Mouse (Mus musculus) granulocyte monocyte progenitor cell, adult 5-6 weeks (primary cell): Measurements from ENCODE around the gene Gm4922. TPM values are rescaled to one million over a fixed set of nuclear protein-coding genes. Genes with fewer than 3 reads are reported as not detected.

Source experiments
- ATAC-seq: replicated peaks from 2 replicates; pipeline ENCODE4 v1.8.0; 2016; ENCODE audit warnings: mild to moderate bottlenecking, moderate TSS enrichment, inconsistent platforms; ENCODE audit not compliant: poor library complexity, severe bottlenecking
- total RNA-seq, 2 experiments: library from RNA; stranded (forward) in 1 of 2; stranded (reverse) in 1 of 2; fragments of 200-712, 200-1000 nt in 1 of 2; fragments of >200 nt in 1 of 2; fragmentation: Nextera tagmentation in 1 of 2; gene quantifications; 2 replicates each; pipeline ENCODE4 v1.2.3; 2014 to 2017

The Gm4922 gene
- total RNA-seq (2014; fragmentation: Nextera tagmentation) (not detected in 2 replicates), total RNA-seq (2017) (not detected in 2 replicates)

GRCm38 (mm10) chr10:18786693-18787092, at the start of gene Gm4922:
Gm4922 (minus strand) TSS chr10:18786793.
- ATAC-seq = no peak

- ATAC-seq = peak; percentile 78
These were observed 49.3 kb upstream of the Gm4922 start for GRCm38 (mm10) chr10:18835684-18836479.

DNA sequence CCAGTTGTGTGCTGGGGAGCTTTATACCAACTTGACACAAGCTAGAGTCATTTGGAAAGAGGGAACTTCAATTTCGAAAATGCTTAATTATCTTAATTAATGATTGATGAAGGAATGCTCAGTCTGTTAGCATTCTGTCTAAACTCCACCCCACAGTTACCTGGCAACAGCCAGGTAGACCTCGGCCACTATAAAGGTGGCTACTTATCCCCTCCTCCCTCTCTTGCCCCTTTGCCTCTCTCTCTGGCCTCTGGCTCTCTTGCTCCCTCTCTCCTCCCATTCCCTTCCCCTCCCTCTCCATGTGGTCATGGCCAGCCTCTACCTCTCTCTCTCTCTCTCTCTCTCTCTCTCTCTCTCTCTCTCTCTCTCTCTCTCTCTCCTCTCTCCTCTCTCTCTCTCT, 47.8 kb upstream of the Gm4922 start:
- ATAC-seq = no peak

GRCm38 (mm10) chr10:18831823-18832222, 45.2 kb upstream of the Gm4922 start:
- ATAC-seq = peak; percentile 69

GRCm38 (mm10) chr10:18830359-18830758, 43.8 kb upstream of the Gm4922 start:
- ATAC-seq = no peak

DNA sequence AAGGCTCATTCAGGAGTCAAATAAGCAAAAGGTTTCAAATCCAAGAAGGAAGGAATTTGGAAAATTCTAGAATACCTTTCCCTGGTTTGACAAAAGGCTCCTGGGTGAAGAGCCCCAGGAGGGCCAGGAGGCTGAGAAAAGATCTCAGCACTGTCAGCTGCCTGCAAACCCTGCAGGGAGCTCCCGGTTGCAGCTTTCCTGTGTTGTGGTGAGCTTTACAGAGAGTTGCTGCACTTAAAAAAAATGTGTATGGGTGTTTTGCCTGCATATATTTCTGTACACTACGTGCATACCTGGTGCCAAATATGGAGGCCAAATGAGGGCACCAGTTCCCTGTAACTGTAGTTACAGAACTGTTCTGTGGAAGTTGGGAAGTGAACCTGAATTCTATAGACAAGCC, 41.3 kb upstream of the Gm4922 start:
- ATAC-seq = no peak

- peak; percentile 82 for ATAC-seq
These were observed 39.5 kb upstream of the Gm4922 start for GRCm38 (mm10) chr10:18826107-18826506.

GRCm38 (mm10) chr10:18825143-18825542, 38.5 kb upstream of the Gm4922 start:
- peak; percentile 51 for ATAC-seq

DNA sequence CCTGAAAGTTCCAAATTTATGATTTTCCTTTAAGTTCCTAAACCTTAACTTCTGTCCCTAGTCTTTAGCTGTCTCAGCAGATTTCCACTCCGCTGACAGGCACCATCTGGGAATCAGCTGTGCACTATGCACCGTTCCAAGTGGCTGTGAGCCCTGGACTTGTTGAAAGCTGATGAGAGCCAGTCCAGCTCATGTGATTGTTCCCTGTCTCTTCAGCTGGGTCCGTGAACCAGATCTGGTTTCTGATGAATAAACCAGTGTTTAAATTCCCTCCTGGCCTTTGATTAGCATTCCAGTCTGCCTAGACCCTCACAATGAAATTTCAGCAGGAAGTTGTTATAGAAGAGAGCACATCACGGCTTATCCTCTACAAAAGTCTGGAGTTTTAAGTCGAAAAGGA, 30.0 kb upstream of the Gm4922 start:
- ATAC-seq = no peak

GRCm38 (mm10) chr10:18811751-18812150, 25.2 kb upstream of the Gm4922 start:
- no peak for ATAC-seq

DNA sequence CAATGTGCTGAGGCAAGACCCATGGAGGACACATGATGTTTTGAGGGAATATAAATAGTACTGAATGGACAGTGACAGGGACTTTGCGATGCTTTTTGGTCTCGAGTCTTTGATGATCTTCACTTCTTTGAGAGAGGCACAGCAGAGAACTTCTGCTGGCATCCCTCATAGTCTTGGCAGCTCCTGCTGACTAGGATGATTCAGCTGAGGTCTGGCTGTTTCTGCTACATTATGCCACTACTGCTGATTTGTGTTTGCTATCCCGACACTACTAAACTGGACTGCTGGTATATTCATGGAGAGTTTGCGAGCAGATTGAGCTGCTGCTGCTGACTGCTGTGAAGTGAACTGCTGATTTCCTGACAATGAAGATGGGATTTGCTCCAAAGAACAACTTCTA, 3.5 kb upstream of the Gm4922 start:
- ATAC-seq = no peak

- ATAC-seq = no peak
These were observed 2.0 kb upstream of the Gm4922 start for GRCm38 (mm10) chr10:18788601-18789000.

DNA sequence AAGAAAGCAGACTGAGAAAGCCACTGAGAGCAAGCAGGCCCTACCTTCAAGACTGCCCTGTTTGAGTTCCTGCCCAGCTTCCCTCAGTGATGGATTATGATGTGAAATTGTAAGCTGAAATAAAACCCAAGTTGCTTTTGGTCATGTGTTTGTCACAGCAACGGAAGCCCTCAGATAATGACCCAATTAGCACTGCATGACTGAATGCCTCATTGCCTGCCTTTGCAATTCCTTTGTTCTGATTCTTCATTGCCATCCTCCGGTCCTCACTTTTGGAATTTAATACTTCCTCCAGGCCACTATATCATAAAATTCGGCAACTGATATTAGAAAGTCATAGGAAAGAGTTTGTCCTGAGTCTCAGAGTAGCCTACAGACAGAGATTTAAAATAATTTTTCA, 9.0 kb downstream of the Gm4922 start:
- no peak for ATAC-seq

DNA sequence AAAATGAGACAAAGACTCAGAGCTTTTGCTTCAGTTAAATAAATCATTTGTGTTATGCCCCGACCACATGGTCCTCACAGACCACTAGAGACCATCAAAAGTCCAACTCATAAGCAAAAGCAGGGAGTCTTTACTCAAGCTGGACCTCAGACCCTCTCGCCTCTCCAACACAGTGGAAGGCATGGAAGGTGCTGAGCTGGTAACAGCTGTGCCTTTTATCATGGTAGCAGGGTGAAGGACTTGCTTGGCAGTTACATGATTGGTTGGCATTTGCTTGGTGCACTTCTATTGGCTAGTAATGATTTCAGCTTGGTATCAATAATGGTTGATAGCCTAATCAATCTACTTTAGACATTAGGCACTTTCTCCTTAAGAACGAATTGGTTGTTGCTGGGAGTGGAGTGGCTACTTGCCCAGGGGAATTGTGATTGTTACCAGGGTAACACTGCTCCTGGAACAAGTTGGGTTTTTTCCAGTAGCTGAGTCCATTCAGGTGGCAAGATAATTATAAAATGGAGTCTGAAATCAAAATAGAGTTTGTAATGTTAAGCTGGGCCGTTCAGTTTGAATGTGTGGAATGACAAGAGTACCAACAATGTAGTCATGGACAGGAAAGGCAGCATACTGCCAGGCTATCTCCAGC, 13.9 kb downstream of the Gm4922 start:
- ATAC-seq = no peak

DNA sequence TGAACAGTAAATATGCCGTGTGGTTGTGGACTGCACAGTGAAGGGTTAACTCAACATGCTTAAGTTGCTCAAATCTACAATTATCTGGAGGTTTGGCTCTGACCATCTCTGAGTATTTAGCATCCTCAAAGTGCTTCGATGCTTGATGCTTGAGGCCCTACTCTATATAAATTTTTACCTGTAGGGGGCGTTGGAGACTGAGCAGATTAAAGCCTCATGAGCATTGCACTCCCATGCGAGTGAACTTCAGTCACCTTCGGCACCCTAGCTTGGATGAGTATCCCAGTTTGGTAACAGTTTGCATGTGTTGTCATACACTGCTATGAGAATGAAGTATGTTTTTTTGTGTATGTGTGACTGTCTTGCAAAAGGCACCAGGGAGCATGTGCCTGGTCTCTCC, 16.7 kb downstream of the Gm4922 start:
- ATAC-seq = no peak

GRCm38 (mm10) chr10:18760241-18760640, 26.4 kb downstream of the Gm4922 start:
- ATAC-seq = no peak

DNA sequence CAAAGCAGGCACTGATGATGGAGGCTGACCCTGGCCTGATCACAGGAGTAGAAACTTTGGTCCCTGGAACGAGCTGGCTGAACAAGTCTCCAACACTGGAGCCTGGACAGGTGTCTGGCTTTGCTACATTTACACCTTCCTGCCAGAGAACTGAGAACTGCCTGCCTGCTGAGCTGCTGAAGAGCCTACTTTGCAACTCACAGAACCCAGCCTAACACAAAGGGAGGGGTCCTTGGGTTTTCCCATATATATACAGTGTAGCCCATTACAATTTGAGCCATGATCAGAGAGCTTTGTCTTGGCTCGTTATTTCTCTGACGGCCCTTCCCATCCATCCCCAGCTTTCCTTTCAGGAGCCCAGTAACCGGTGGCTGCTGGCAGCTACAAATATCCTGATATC, 36.5 kb downstream of the Gm4922 start:
- ATAC-seq = no peak

GRCm38 (mm10) chr10:18743286-18744142, 43.1 kb downstream of the Gm4922 start, which contains the start of gene Arfgef3:
Arfgef3 (minus strand) TSS chr10:18743949.
- peak; percentile 92 for ATAC-seq

DNA sequence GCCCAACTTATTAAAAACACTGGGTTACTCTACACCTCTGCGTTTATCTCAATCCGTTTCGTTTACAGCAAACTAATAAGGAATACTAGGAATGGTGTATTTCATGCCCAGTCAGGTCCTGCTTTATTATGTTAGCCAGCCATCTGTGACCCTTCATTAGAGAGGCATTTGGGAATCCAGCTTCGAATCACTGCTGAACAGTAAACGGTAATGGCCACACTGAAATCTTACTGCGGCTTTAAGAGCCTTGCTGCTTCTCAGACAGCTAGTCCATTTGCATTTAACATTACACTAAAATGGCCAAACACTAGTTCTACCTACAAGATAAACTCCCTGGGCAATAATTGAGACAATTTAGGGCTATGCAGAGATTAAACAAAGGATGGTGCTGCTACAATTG, 44.5 kb downstream of the Gm4922 start:
- ATAC-seq = no peak

DNA sequence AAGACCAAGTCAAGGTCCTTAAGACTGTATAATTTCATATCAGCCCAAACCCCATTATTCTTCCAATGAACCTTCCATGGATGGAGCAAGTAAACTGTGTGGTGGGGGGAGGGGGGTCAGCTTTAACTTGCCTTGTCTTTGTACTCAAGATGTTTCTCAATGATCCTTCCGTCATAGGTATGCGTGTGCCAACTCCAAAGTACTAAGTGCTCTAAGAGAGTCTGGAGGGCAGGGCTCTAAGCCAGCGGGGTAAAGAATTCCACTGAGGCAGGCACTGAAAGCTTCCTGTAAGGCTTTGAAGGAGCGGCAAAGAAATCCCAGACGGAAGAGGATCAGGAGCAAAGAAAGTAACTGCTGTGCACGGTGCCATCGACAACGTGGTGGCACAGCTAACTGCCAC, 45.6 kb downstream of the Gm4922 start:
- no peak for ATAC-seq
